Mouse (Mus musculus): ENCODE results near the gene C130026I21Rik.
"Not testable (repeated sequence)": the region's sequence is repeated elsewhere in the genome, so short reads cannot be mapped to it uniquely, and the experiment has no call there.

- TF ChIP-seq CTCF (IDR thresholded peaks at IDR 0.05; ENCODE audit: low read depth, low read length); POLR2A (IDR thresholded peaks at IDR 0.05; ENCODE audit: insufficient read depth, low read length); EP300 (IDR thresholded peaks at IDR 0.05; ENCODE audit: insufficient read depth, low read depth, low read length): not testable (repeated sequence)
Measured at GRCm38 (mm10) chr1:85258634-85259033, 11.7 kb downstream of the C130026I21Rik start.
